Mouse (Mus musculus) ES-Bruce4 (cell line): Measurements from ENCODE around the gene Tmem44.

Experiments
- EP300 ChIP-seq: IDR thresholded peaks from 2 replicates; pipeline ENCODE4 v1.6.1; 2011; ENCODE audit warnings: low read depth, low read length; ENCODE audit not compliant: insufficient read depth
- POLR2A ChIP-seq: IDR thresholded peaks from one replicate; pipeline ENCODE4 v1.8.1; 2011; ENCODE audit warnings: low read length; ENCODE audit not compliant: insufficient read depth

GRCm38 (mm10) chr16:30518635-30519034 lies 32.0 kb downstream of the Tmem44 start:
- TF ChIP-seq EP300 = no peak
- TF ChIP-seq POLR2A = no peak
